In genomic region chr19:32136888-32137625, GRCm38 (mm10) we compare ENCODE assay signal across 9 mouse cellular contexts. TPM values are rescaled to one million over a fixed set of nuclear protein-coding genes. Genes with fewer than 3 reads are reported as not detected.
DNase-seq lines count a peak whose midpoint lies in the region; ATAC-seq and TF ChIP-seq lines count a peak whose summit lies in the region.
"Had no signal": no experiment of that assay in that cellular context is flagged by ENCODE, and none has a peak within 500 bp of the region (broad histone marks: within the 10 kb centered on the region; RNA-seq: fewer than 3 reads in every experiment).

No protein-coding gene starts in this region.

- no peaks in the 10 kb centered on the region; the same call in 1 of the 2 replicates for H3K36me3 ChIP-seq in hindbrain, postnatal 0 days (ENCODE audit: insufficient read depth, low read length)
- H3K36me3 ChIP-seq in hindbrain, embryonic 14.5 days (replicated peaks; ENCODE audit: control insufficient read depth, insufficient read depth): no peaks in the 10 kb centered on the region
- no peaks in the 10 kb centered on the region for H3K36me3 ChIP-seq in forebrain, embryonic 14.5 days (ENCODE audit: control insufficient read depth, insufficient read depth, low read length)
- no peaks in the 10 kb centered on the region for H3K36me3 ChIP-seq in intestine, embryonic 16.5 days (ENCODE audit: control insufficient read depth, insufficient read depth, low read length)

- DNase-seq in hindbrain, postnatal 0 days (ENCODE audit: low spot score): peak; percentile 49
- no peak for DNase-seq in hindbrain, embryonic 14.5 days (ENCODE audit: low spot score)
- DNase-seq in Muller cell, postnatal 12 days (ENCODE audit: inconsistent ontology term): peak; percentile 11
- DNase-seq in forebrain, embryonic 14.5 days (ENCODE audit: low spot score): peak; percentile 23
- DNase-seq in spleen, postnatal 36 days (ENCODE audit: low spot score in 2 of 2): no peak
- no peak for DNase-seq in thymus, postnatal 10 days (ENCODE audit: low spot score in 2 of 2)
- no peak for DNase-seq in left cerebral cortex, postnatal 10 days (ENCODE audit: extremely low spot score in 1 of 2, low spot score in 2 of 2)

- 0 out of 2 replicates have a peak, but pooled peaks cover 5% of the 10 kb centered on the region for H3K4me1 ChIP-seq in hindbrain, postnatal 0 days (ENCODE audit: insufficient read depth, low read length)
- no peaks in the 10 kb centered on the region for H3K4me1 ChIP-seq in hindbrain, embryonic 14.5 days (replicated peaks; ENCODE audit: control insufficient read depth, insufficient read depth, low read length)
- H3K4me1 ChIP-seq in forebrain, embryonic 14.5 days (ENCODE audit: control insufficient read depth, insufficient read depth, low read length): no peaks in the 10 kb centered on the region
- peaks cover 10% of the 10 kb centered on the region; the same call in 1 of the 2 replicates for H3K4me1 ChIP-seq in intestine, embryonic 16.5 days (ENCODE audit: control insufficient read depth, insufficient read depth, low read length)

- no peaks in the 10 kb centered on the region for H3K9me3 ChIP-seq in hindbrain, postnatal 0 days (ENCODE audit: low read length)
- no peaks in the 10 kb centered on the region for H3K9me3 ChIP-seq in hindbrain, embryonic 14.5 days (ENCODE audit: control insufficient read depth, low read length)
- H3K9me3 ChIP-seq in forebrain, embryonic 14.5 days (replicated peaks; ENCODE audit: control insufficient read depth, low read length): no peaks in the 10 kb centered on the region
- H3K9me3 ChIP-seq in intestine, embryonic 16.5 days (ENCODE audit: control insufficient read depth, low read length): no peaks in the 10 kb centered on the region
- H3K9me3 ChIP-seq: embryonic facial prominence, embryonic 13.5 days had no signal

- TF ChIP-seq CTCF in hindbrain, postnatal 0 days (IDR thresholded peaks at IDR 0.05; ENCODE audit: low read depth): no peak

- 40% methylated on average over 4 of the region's 4 CpGs for WGBS in hindbrain, postnatal 0 days
- 39% methylated on average over 4 of the region's 4 CpGs for WGBS in hindbrain, embryonic 14.5 days
- WGBS in forebrain, embryonic 14.5 days: 41% methylated on average over 4 of the region's 4 CpGs
- 39% methylated on average over 4 of the region's 4 CpGs for WGBS in intestine, embryonic 16.5 days

- intact Hi-C loops in left cerebral cortex, postnatal 10 days (cut with DNase I): no loop called here

- peak; percentile 49 for ATAC-seq in hindbrain, postnatal 0 days
- ATAC-seq in hindbrain, embryonic 14.5 days (ENCODE audit: low FRiP score): no peak
- peak; percentile 48; the same call in 1 of the 2 replicates for ATAC-seq in forebrain, embryonic 14.5 days
- ATAC-seq in intestine, embryonic 16.5 days: peak; percentile 89

- no peak overlapping the region for H3K4me3 ChIP-seq in hindbrain, postnatal 0 days (ENCODE audit: low read length)
- no peak overlapping the region for H3K4me3 ChIP-seq in hindbrain, embryonic 14.5 days (replicated peaks; ENCODE audit: low read length)
- no peak overlapping the region for H3K4me3 ChIP-seq in forebrain, embryonic 14.5 days (ENCODE audit: low read depth, low read length)
- no peak overlapping the region for H3K4me3 ChIP-seq in intestine, embryonic 16.5 days (ENCODE audit: low read length)
- H3K4me3 ChIP-seq: embryonic facial prominence, embryonic 13.5 days had no signal

- H3K27ac ChIP-seq in hindbrain, postnatal 0 days: no peak overlapping the region
- no peak overlapping the region for H3K27ac ChIP-seq in hindbrain, embryonic 14.5 days
- H3K27ac ChIP-seq in forebrain, embryonic 14.5 days (ENCODE audit: low read depth, low read length): no peak overlapping the region
- H3K27ac ChIP-seq in intestine, embryonic 16.5 days (ENCODE audit: low read length): peak overlapping the region; percentile 57; the same call in 1 of the 2 replicates
- H3K27ac ChIP-seq: embryonic facial prominence, embryonic 13.5 days had no signal

- no peak overlapping the region for H3K9ac ChIP-seq in hindbrain, postnatal 0 days (replicated peaks; ENCODE audit: low read length)
- no peak overlapping the region for H3K9ac ChIP-seq in hindbrain, embryonic 14.5 days
- 0 out of 2 replicates have a peak overlapping the region, but pooled peaks have one; percentile 13 for H3K9ac ChIP-seq in forebrain, embryonic 14.5 days (ENCODE audit: low read length)
- H3K9ac ChIP-seq in intestine, embryonic 16.5 days (ENCODE audit: low read depth, low read length): no peak overlapping the region
- H3K9ac ChIP-seq: embryonic facial prominence, embryonic 13.5 days had no signal

- no peaks in the 10 kb centered on the region for H3K27me3 ChIP-seq in hindbrain, postnatal 0 days (ENCODE audit: insufficient read depth, low read length)
- H3K27me3 ChIP-seq in hindbrain, embryonic 14.5 days (ENCODE audit: control insufficient read depth, insufficient read depth, low read length): no peaks in the 10 kb centered on the region
- H3K27me3 ChIP-seq in forebrain, embryonic 14.5 days (replicated peaks; ENCODE audit: control insufficient read depth, insufficient read depth, low read length): no peaks in the 10 kb centered on the region
- H3K27me3 ChIP-seq in intestine, embryonic 16.5 days (replicated peaks; ENCODE audit: control insufficient read depth, insufficient read depth, low read length): no peaks in the 10 kb centered on the region
- H3K27me3 ChIP-seq: embryonic facial prominence, embryonic 13.5 days had no signal

- no peak overlapping the region for H3K4me2 ChIP-seq in hindbrain, postnatal 0 days (ENCODE audit: low read depth, low read length)
- H3K4me2 ChIP-seq in hindbrain, embryonic 14.5 days (replicated peaks): no peak overlapping the region
- H3K4me2 ChIP-seq in forebrain, embryonic 14.5 days (ENCODE audit: low read length): no peak overlapping the region
- H3K4me2 ChIP-seq in intestine, embryonic 16.5 days (ENCODE audit: low read depth, low read length): no peak overlapping the region
- H3K4me2 ChIP-seq: embryonic facial prominence, embryonic 13.5 days had no signal

RNA-seq across cellular contexts. Expression of gene Asah2, which starts 29.0 kb away (rescaled TPM):
- 3.9 and 15.8 TPM in 2 replicates for total RNA-seq in hindbrain, postnatal 0 days (2014; rRNA removed)
- 0.82 and 0.85 TPM in 2 replicates for polyA plus RNA-seq in hindbrain, postnatal 0 days (2015; fragmentation: Nextera tagmentation; extraction: Ambion mirVana)
- polyA plus RNA-seq in hindbrain, embryonic 14.5 days (2014; fragmentation: Nextera tagmentation; extraction: Ambion mirVana): 1.1 TPM in 2 replicates
- 0.27 and 0.48 TPM in 2 replicates for polyA plus RNA-seq in forebrain, embryonic 14.5 days (2014; fragmentation: Nextera tagmentation; extraction: Ambion mirVana)
- polyA plus RNA-seq in intestine, embryonic 16.5 days (2015; fragmentation: Nextera tagmentation; extraction: Ambion mirVana): 4.4 and 6.4 TPM in 2 replicates
- 1 to 10 TPM; 3.5 to 5.2 TPM for total RNA-seq in left cerebral cortex, postnatal 10 days (2021)

Comparison
In these comparisons a context has a peak if more than half of its experiments do, and no peak if none do; other contexts are left out.
1. DNase-seq: peak in hindbrain, postnatal 0 days (single experiment), Muller cell, postnatal 12 days (single experiment) and forebrain, embryonic 14.5 days (single experiment); none in hindbrain, embryonic 14.5 days (single experiment), spleen, postnatal 36 days (0 of 2), thymus, postnatal 10 days (0 of 2) and left cerebral cortex, postnatal 10 days (0 of 2).